Mouse (Mus musculus) cortical plate, adult 2 months (tissue): ENCODE data around the gene AI854703.

Experiments
- CTCF ChIP-seq: fragments of 200-500 bp; IDR thresholded peaks from 2 replicates; pipeline ENCODE4 v1.5.1; 2011; ENCODE audit warnings: mild to moderate bottlenecking, control low read depth, low read length; ENCODE audit not compliant: insufficient read depth; ENCODE audit errors: extremely low read depth
- POLR2A ChIP-seq: fragments of 200-500 bp; IDR thresholded peaks from 2 replicates; pipeline ENCODE4 v1.6.1; 2011; ENCODE audit warnings: mild to moderate bottlenecking, low read length, control low read depth; ENCODE audit not compliant: insufficient read depth; ENCODE audit errors: extremely low read depth

DNA sequence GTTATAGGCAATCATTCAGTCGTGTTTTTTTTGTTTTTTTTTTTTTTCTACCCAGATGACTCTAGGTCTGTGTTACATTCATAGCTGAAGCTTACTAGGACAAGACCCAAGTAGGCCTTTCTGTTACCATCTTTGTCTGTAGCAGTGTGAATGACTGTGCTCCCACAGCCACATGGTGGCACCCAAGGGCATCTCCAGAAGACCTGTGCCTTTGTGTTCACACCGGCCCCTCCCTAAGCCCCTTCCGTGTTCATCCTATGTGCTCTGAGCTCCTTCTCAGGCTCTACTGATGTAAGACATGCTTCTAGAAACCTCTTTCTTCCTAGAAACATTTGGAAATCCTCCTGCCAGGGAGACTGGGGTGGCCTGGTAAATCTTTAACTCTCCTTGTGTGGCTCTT, 20.4 kb downstream of the AI854703 start, which contains the start of gene Gimap8:
- TF ChIP-seq CTCF (peak; percentile 37; the same call in 1 of the 2 replicates), POLR2A (no peak)
